Mouse (Mus musculus) MEL (cell line): Measurements from ENCODE around the gene Zdhhc4. TPM values are rescaled to one million over a fixed set of nuclear protein-coding genes. Genes with fewer than 3 reads are reported as not detected.

Source experiments
- DNase-seq: peaks from one replicate; pipeline ENCODE4 v3.0.0; 2011; ENCODE audit warnings: low read depth, low spot score
- H3K27ac ChIP-seq: 2 replicates; pipeline ENCODE4 v1.5.1; 2012; ENCODE audit warnings: low read depth, mild to moderate bottlenecking, control low read depth, low read length, moderate library complexity; ENCODE audit not compliant: control insufficient read depth
- H3K27me3 ChIP-seq, 2 experiments: fragments of 150-350 bp in 1 of 2; sonication (generic) in 1 of 2; 2 replicates each; pipeline ENCODE4 v1.6.1; 2012; ENCODE audit warnings: low read length in 2 of 2, mild to moderate bottlenecking in 2 of 2, improper control_type of control experiment in 1 of 2, moderate library complexity in 1 of 2; ENCODE audit not compliant: insufficient read depth in 2 of 2, control insufficient read depth in 1 of 2
- H3K36me3 ChIP-seq, 2 experiments: 2 replicates each; pipeline ENCODE4 v1.6.1; 2012 to 2014; ENCODE audit warnings: low read length in 2 of 2, improper control_type of control experiment in 1 of 2, inconsistent platforms in 1 of 2, mild to moderate bottlenecking in 1 of 2; ENCODE audit not compliant: insufficient read depth in 2 of 2, control insufficient read depth in 1 of 2
- H3K4me1 ChIP-seq, 2 experiments: fragments of 150-350 bp in 1 of 2; sonication (generic) in 1 of 2; 2 replicates each; pipeline ENCODE4 v1.6.1; 2012; ENCODE audit warnings: low read length in 2 of 2, improper control_type of control experiment in 1 of 2, mild to moderate bottlenecking in 1 of 2; ENCODE audit not compliant: insufficient read depth in 2 of 2, control insufficient read depth in 1 of 2
- H3K4me3 ChIP-seq, 2 experiments: fragments of 150-350 bp in 1 of 2; sonication (generic) in 1 of 2; 2 replicates each; pipeline ENCODE4 v1.5.1; 2012; ENCODE audit warnings: low read depth in 2 of 2, low read length in 2 of 2, mild to moderate bottlenecking in 2 of 2, moderate library complexity in 2 of 2, control low read depth in 1 of 2, improper control_type of control experiment in 1 of 2; ENCODE audit not compliant: control insufficient read depth in 1 of 2, insufficient read depth in 1 of 2
- H3K79me2 ChIP-seq: 2 replicates; pipeline ENCODE4 v1.6.1; 2012; ENCODE audit warnings: mild to moderate bottlenecking, low read length, moderate library complexity; ENCODE audit not compliant: control insufficient read depth, poor library complexity, insufficient read depth
- H3K9ac ChIP-seq: 2 replicates; pipeline ENCODE4 v1.6.1; 2012; ENCODE audit warnings: low read depth, mild to moderate bottlenecking, control low read depth, low read length, moderate library complexity; ENCODE audit not compliant: control insufficient read depth, poor library complexity, severe bottlenecking
- H3K9me3 ChIP-seq: fragments of 150-350 bp; sonication (generic); replicated peaks from 2 replicates; pipeline ENCODE4 v1.6.1; 2012; ENCODE audit warnings: mild to moderate bottlenecking, low read length, improper control_type of control experiment, moderate library complexity; ENCODE audit not compliant: insufficient read depth
- BHLHE40 ChIP-seq: IDR thresholded peaks from 2 replicates; pipeline ENCODE4 v1.6.1; 2012; ENCODE audit warnings: low read depth, mild to moderate bottlenecking, inconsistent platforms, low read length, improper control_type of control experiment, borderline replicate concordance
- CHD2 ChIP-seq: IDR thresholded peaks from 2 replicates; pipeline ENCODE4 v1.6.1; 2011; ENCODE audit warnings: low read length, improper control_type of control experiment
- CTCF ChIP-seq, 3 experiments: IDR thresholded peaks in 2 of 3; conservative IDR thresholded peaks in 1 of 3; 2 replicates each; pipeline ENCODE4 v1.5.1; 2011 to 2012; ENCODE audit warnings: low read length in 3 of 3, low read depth in 2 of 3, mild to moderate bottlenecking in 2 of 3, improper control_type of control experiment in 1 of 3, inconsistent platforms in 1 of 3, mixed read lengths in 1 of 3, moderate library complexity in 1 of 3; ENCODE audit not compliant: control insufficient read depth in 1 of 3, insufficient read depth in 1 of 3, poor library complexity in 1 of 3, severe bottlenecking in 1 of 3
- E2F4 ChIP-seq: IDR thresholded peaks from 2 replicates; pipeline ENCODE4 v1.6.1; 2011; ENCODE audit warnings: low read depth, low read length, improper control_type of control experiment, borderline replicate concordance
- ELF1 ChIP-seq: IDR thresholded peaks from 2 replicates; pipeline ENCODE4 v1.6.1; 2014; ENCODE audit warnings: low read depth, mild to moderate bottlenecking, inconsistent platforms, low read length, improper control_type of control experiment, moderate library complexity
- GABPA ChIP-seq: IDR thresholded peaks from 2 replicates; pipeline ENCODE4 v1.6.1; 2012; ENCODE audit warnings: low read depth, mild to moderate bottlenecking, inconsistent platforms, low read length, improper control_type of control experiment, moderate library complexity
- GATA1 ChIP-seq: IDR thresholded peaks from 2 replicates; pipeline ENCODE4 v1.6.1; 2011; ENCODE audit warnings: low read depth, low read length, improper control_type of control experiment
- HCFC1 ChIP-seq: IDR thresholded peaks from 2 replicates; pipeline ENCODE4 v1.6.1; 2012; ENCODE audit warnings: low read depth, mild to moderate bottlenecking, inconsistent platforms, low read length, improper control_type of control experiment, moderate library complexity
- KAT2A ChIP-seq: conservative IDR thresholded peaks from 2 replicates; pipeline ENCODE4 v1.6.1; 2012; ENCODE audit warnings: low read depth, low read length, improper control_type of control experiment, inconsistent platforms
- MXI1 ChIP-seq: IDR thresholded peaks from 2 replicates; pipeline ENCODE4 v1.6.1; 2011; ENCODE audit warnings: mild to moderate bottlenecking, low read depth, low read length, improper control_type of control experiment
- MYB ChIP-seq: IDR thresholded peaks from 2 replicates; pipeline ENCODE4 v1.6.1; 2011; ENCODE audit warnings: mild to moderate bottlenecking, low read depth, low read length, improper control_type of control experiment
- MYC ChIP-seq: IDR thresholded peaks from 2 replicates; pipeline ENCODE4 v1.6.1; 2011; ENCODE audit warnings: low read depth, mild to moderate bottlenecking, low read length, improper control_type of control experiment, moderate library complexity
- NRF1 ChIP-seq: IDR thresholded peaks from 2 replicates; pipeline ENCODE4 v1.6.1; 2014; ENCODE audit warnings: low read depth, mild to moderate bottlenecking, inconsistent platforms, low read length, improper control_type of control experiment, moderate library complexity; ENCODE audit not compliant: poor library complexity, insufficient read depth, severe bottlenecking
- POLR2A ChIP-seq, 2 experiments: IDR thresholded peaks; 2 replicates each; pipeline ENCODE4 v1.6.1; 2011 to 2012; ENCODE audit warnings: low read length in 2 of 2, mild to moderate bottlenecking in 2 of 2, control low read depth in 1 of 2, improper control_type of control experiment in 1 of 2, low read depth in 1 of 2, moderate library complexity in 1 of 2; ENCODE audit not compliant: control insufficient read depth in 1 of 2, insufficient read depth in 1 of 2, poor library complexity in 1 of 2
- POLR2AphosphoS2 ChIP-seq: IDR thresholded peaks from 2 replicates; pipeline ENCODE4 v1.6.1; 2011; ENCODE audit warnings: low read length, improper control_type of control experiment
- POLR2AphosphoS5 ChIP-seq: IDR thresholded peaks from 2 replicates; pipeline ENCODE4 v1.6.1; 2012; ENCODE audit warnings: low read depth, borderline replicate concordance, mild to moderate bottlenecking, inconsistent platforms, low read length, moderate library complexity, mixed read lengths
- RAD21 ChIP-seq: IDR thresholded peaks from 2 replicates; pipeline ENCODE4 v1.6.1; 2011; ENCODE audit warnings: mild to moderate bottlenecking, low read depth, low read length, improper control_type of control experiment
- SMC3 ChIP-seq: IDR thresholded peaks from 2 replicates; pipeline ENCODE4 v1.6.1; 2011; ENCODE audit warnings: low read depth, low read length, improper control_type of control experiment
- TAL1 ChIP-seq: IDR thresholded peaks from 2 replicates; pipeline ENCODE4 v1.6.1; 2012; ENCODE audit warnings: mild to moderate bottlenecking, inconsistent platforms, low read length, moderate library complexity, mixed read lengths
- USF2 ChIP-seq, 2 experiments: IDR thresholded peaks; 2 replicates each; pipeline ENCODE4 v1.6.1; 2011 to 2012; ENCODE audit warnings: improper control_type of control experiment in 2 of 2, low read length in 2 of 2, borderline replicate concordance in 1 of 2, inconsistent platforms in 1 of 2, low read depth in 1 of 2, mild to moderate bottlenecking in 1 of 2; ENCODE audit not compliant: insufficient read depth in 1 of 2
- ZC3H11A ChIP-seq: IDR thresholded peaks from 2 replicates; pipeline ENCODE4 v1.6.1; 2012; ENCODE audit warnings: low read depth, mild to moderate bottlenecking, inconsistent platforms, low read length, improper control_type of control experiment
- polyA plus RNA-seq, 2 experiments: library from polyadenylated mRNA; stranded (reverse) in 1 of 2; unstranded in 1 of 2; fragments of >175 nt in 1 of 2; fragments of >200 nt in 1 of 2; gene quantifications; 2 replicates each; pipeline versions ENCODE4 v1.2.1 to v1.2.4; 2012; ENCODE audit warnings: low replicate concordance in 2 of 2, low read depth in 1 of 2; ENCODE audit not compliant: insufficient read length in 2 of 2, insufficient read depth in 1 of 2, missing spikeins in 1 of 2
- total RNA-seq: library from RNA; depleted of rRNA; stranded (reverse); fragments of 300-350 nt; gene quantifications from 2 replicates; pipeline ENCODE4 v1.2.3, GENCODE M21; 2012

Gene Zdhhc4
- total and polyA plus RNA-seq, 3 experiments = 17.6 to 62.1 TPM; not detected in 1

DNA sequence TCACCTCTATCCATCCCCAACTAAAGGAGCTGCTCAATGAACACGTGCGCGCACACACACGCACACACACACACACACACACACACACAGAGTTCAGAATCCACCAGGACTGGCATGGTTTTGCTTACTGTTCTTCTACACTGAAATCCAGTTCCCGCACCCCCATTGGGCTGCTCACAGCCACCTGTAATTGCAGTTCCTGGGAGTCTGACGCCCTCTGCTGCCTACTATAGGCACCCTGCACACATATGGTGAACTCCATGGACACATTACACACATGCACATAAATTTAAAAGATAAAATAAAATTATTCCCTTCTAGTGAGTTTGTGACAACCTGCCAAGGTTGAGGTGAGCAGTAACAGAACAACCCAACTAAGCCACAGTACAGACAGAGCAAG, 44.3 kb downstream of the Zdhhc4 start:
- no peak overlapping the region for H3K9ac ChIP-seq
- peak; percentile 68 for DNase-seq
- no peak overlapping the region for H3K4me3 ChIP-seq
- H3K27ac ChIP-seq = no peak overlapping the region
- no peaks in the 10 kb centered on the region for H3K4me1 ChIP-seq
- no peaks in the 10 kb centered on the region for H3K27me3 ChIP-seq
- TF ChIP-seq KAT2A (no peak), USF2 (IDR thresholded peaks at IDR 0.05; ENCODE audit: borderline replicate concordance in 1 of 2, insufficient read depth in 1 of 2, low read depth in 1 of 2, low read length in 2 of 2) (no peak), POLR2AphosphoS5 (no peak), TAL1 (no peak), ELF1 (no peak), BHLHE40 (no peak), CTCF (IDR thresholded peaks at IDR 0.05 in 2 of 3, conservative IDR thresholded peaks at IDR 0.05 in 1 of 3; ENCODE audit: control insufficient read depth in 1 of 3, insufficient read depth in 1 of 3, low read depth in 2 of 3, low read length in 3 of 3, poor library complexity in 1 of 3, severe bottlenecking in 1 of 3) (peak; percentile 46 to 82 (median 80)), RAD21 (peak; percentile 90), SMC3 (peak; percentile 89), ZC3H11A (peak; percentile 92), HCFC1 (no peak)
- H3K9me3 ChIP-seq = no peaks in the 10 kb centered on the region
- H3K36me3 ChIP-seq = no peaks in the 10 kb centered on the region
- H3K79me2 ChIP-seq = no peaks in the 10 kb centered on the region

GRCm38 (mm10) chr5:143279247-143279646, 49.8 kb downstream of the Zdhhc4 start:
- Histone ChIP-seq H3K9me3 (no peaks in the 10 kb centered on the region), H3K4me1 (peaks cover 0 to 7% of the 10 kb centered on the region in 2 experiments; a peak in 2 of 4 replicates), H3K9ac (no peak overlapping the region), H3K27me3 (no peaks in the 10 kb centered on the region), H3K27ac (no peak overlapping the region), H3K36me3 (peaks cover 0 to under 1% of the 10 kb centered on the region in 2 experiments; a peak in 1 of 4 replicates), H3K4me3 (no peak overlapping the region), H3K79me2 (no peaks in the 10 kb centered on the region)
- DNase-seq = no peak
- TF ChIP-seq MYB (no peak), SMC3 (no peak), POLR2AphosphoS2 (no peak), POLR2A (IDR thresholded peaks at IDR 0.05; ENCODE audit: control insufficient read depth in 1 of 2, insufficient read depth in 1 of 2, low read depth in 1 of 2, low read length in 2 of 2, poor library complexity in 1 of 2) (no peak), GABPA (no peak), E2F4 (no peak), MXI1 (no peak), TAL1 (no peak), GATA1 (no peak), NRF1 (no peak), CHD2 (no peak), MYC (no peak), RAD21 (no peak)
